10 mouse cellular contexts compared by ENCODE assay signal in genomic region chr7:125335586-125336165, GRCm38 (mm10).
A peak's percentile ranks its signal among the peaks of the same experiment; 100 is the strongest.
DNase-seq lines count a peak whose midpoint lies in the region; ATAC-seq lines count a peak whose summit lies in the region.
"Had no signal": no experiment of that assay in that cellular context is flagged by ENCODE, and none has a peak within 500 bp of the region (broad histone marks: within the 10 kb centered on the region; RNA-seq: fewer than 3 reads in every experiment).

No protein-coding gene starts in this region.

- H3K9me3 ChIP-seq in midbrain, embryonic 15.5 days = no peaks in the 10 kb centered on the region
- H3K9me3 ChIP-seq: intestine, embryonic 15.5 days; megakaryocyte, embryonic 14.5 days had no signal

- no peak overlapping the region for H3K9ac ChIP-seq in midbrain, embryonic 15.5 days
- H3K9ac ChIP-seq: intestine, embryonic 15.5 days had no signal

- H3K27me3 ChIP-seq in midbrain, embryonic 15.5 days (replicated peaks) = no peaks in the 10 kb centered on the region
- H3K27me3 ChIP-seq: intestine, embryonic 15.5 days had no signal

- peak; percentile 60 for ATAC-seq in midbrain, embryonic 15.5 days (replicated peaks)
- ATAC-seq: intestine, embryonic 15.5 days had no signal

- WGBS in midbrain, embryonic 15.5 days = 40% methylated on average over 3 of the region's 3 CpGs

- H3K4me2 ChIP-seq in midbrain, embryonic 15.5 days = no peak overlapping the region
- H3K4me2 ChIP-seq: intestine, embryonic 15.5 days; liver, embryonic 11.5 days had no signal

- peaks cover 9% of the 10 kb centered on the region for H3K4me1 ChIP-seq in midbrain, embryonic 15.5 days
- H3K4me1 ChIP-seq: intestine, embryonic 15.5 days; megakaryocyte, embryonic 14.5 days had no signal

- no peaks in the 10 kb centered on the region for H3K36me3 ChIP-seq in midbrain, embryonic 15.5 days (replicated peaks)
- H3K36me3 ChIP-seq: intestine, embryonic 15.5 days had no signal

- 0 out of 2 replicates have a peak overlapping the region, but pooled peaks have one; percentile 9 for H3K27ac ChIP-seq in midbrain, embryonic 15.5 days
- H3K27ac ChIP-seq: intestine, embryonic 15.5 days had no signal

- no peak overlapping the region for H3K4me3 ChIP-seq in midbrain, embryonic 15.5 days
- H3K4me3 ChIP-seq: intestine, embryonic 15.5 days; megakaryocyte, embryonic 14.5 days had no signal

- DNase-seq in layer of hippocampus, postnatal 10 days (ENCODE audit: low spot score in 2 of 2) = peak; percentile 54 to 57
- no peak for DNase-seq in layer of hippocampus, postnatal 25 days (ENCODE audit: extremely low spot score in 1 of 2, low spot score in 1 of 2)
- DNase-seq in adipocyte (ENCODE audit: low spot score) = peak; percentile 3
- DNase-seq in cerebellum, adult 11-12 months = peak; percentile 50
- no peak for DNase-seq in heart, postnatal 4 days
- DNase-seq in frontal cortex, postnatal 36 days (ENCODE audit: low spot score in 2 of 2) = no peak

Comparison
In these comparisons a context has a peak if more than half of its experiments do, and no peak if none do; other contexts are left out.
1. DNase-seq: peak in layer of hippocampus, postnatal 10 days (2 of 2), adipocyte (single experiment) and cerebellum, adult 11-12 months (single experiment); none in layer of hippocampus, postnatal 25 days (0 of 2), heart, postnatal 4 days (single experiment) and frontal cortex, postnatal 36 days (0 of 2).